Mouse (Mus musculus) intestine, embryonic 14.5 days (tissue): ENCODE results near the gene Spop. TPM values are rescaled to one million over a fixed set of nuclear protein-coding genes. Genes with fewer than 3 reads are reported as not detected.

Experiments
- ATAC-seq: fragments of 200-750 bp; cut with Nextera tagmentation; replicated peaks from 2 replicates; pipeline ENCODE4 v1.8.0; 2017; ENCODE audit warnings: low read depth, moderate number of reproducible peaks, moderate TSS enrichment, moderate library complexity; ENCODE audit not compliant: low FRiP score, low TSS enrichment
- DNase-seq: peaks from one replicate; pipeline ENCODE4 v3.0.0-alpha.2; 2018; ENCODE audit warnings: low spot score
- H3K27ac ChIP-seq: fragments of 300-500 bp; sonication (generic); 2 replicates; pipeline ENCODE4 v1.5.1; 2014; ENCODE audit warnings: low read depth, mild to moderate bottlenecking, control low read depth
- H3K27me3 ChIP-seq: fragments of 300-500 bp; sonication (generic); replicated peaks from 2 replicates; pipeline ENCODE4 v1.6.1; 2014; ENCODE audit warnings: low read length, control low read depth; ENCODE audit not compliant: control insufficient read depth, insufficient read depth
- H3K36me3 ChIP-seq: fragments of 300-500 bp; sonication (generic); 2 replicates; pipeline ENCODE4 v1.6.1; 2014; ENCODE audit warnings: low read length, control low read depth; ENCODE audit not compliant: control insufficient read depth, insufficient read depth
- H3K4me1 ChIP-seq: fragments of 300-500 bp; sonication (generic); replicated peaks from 2 replicates; pipeline ENCODE4 v1.6.1; 2014; ENCODE audit warnings: low read length, control low read depth, mixed read lengths; ENCODE audit not compliant: control insufficient read depth, insufficient read depth
- H3K4me2 ChIP-seq: fragments of 300-500 bp; sonication (generic); 2 replicates; pipeline ENCODE4 v1.6.1; 2014; ENCODE audit warnings: low read length
- H3K4me3 ChIP-seq: fragments of 300-500 bp; sonication (generic); 2 replicates; pipeline ENCODE4 v1.5.1; 2014; ENCODE audit warnings: low read depth, low read length, control low read depth, mixed read lengths
- H3K9ac ChIP-seq: fragments of 300-500 bp; sonication (generic); 2 replicates; pipeline ENCODE4 v1.6.1; 2014; ENCODE audit warnings: mild to moderate bottlenecking, low read length
- H3K9me3 ChIP-seq: fragments of 300-500 bp; sonication (generic); 2 replicates; pipeline ENCODE4 v1.6.1; 2016; ENCODE audit warnings: low read length, control low read depth; ENCODE audit not compliant: control insufficient read depth
- WGBS: fragments of 180-500 bp; shearing (Covaris S2); extraction: QIAGEN DNeasy Blood & Tissue Kit; methylation state at CpG from one replicate; pipeline ENCODE4 v1.1.7; 2014; 5-methylcytosine and 5-hydroxymethylcytosine counted together
- polyA plus RNA-seq: library from polyadenylated mRNA; unstranded; fragments of >200 nt; fragmentation: Nextera tagmentation; extraction: Ambion mirVana; gene quantifications from 2 replicates; pipeline ENCODE4 v1.2.1, GENCODE M21; 2014

Gene Spop
- polyA plus RNA-seq, 1 experiment from 2014 or later, result 95.5 TPM

GRCm38 (mm10) chr11:95533484-95534160 lies 119.7 kb downstream of the Spop start:
- Histone ChIP-seq H3K4me1 (no peaks in the 10 kb centered on the region), H3K27me3 (0 out of 2 replicates have a peak, but pooled peaks cover 4% of the 10 kb centered on the region), H3K4me3 (no peak overlapping the region), H3K36me3 (no peaks in the 10 kb centered on the region), H3K9ac (no peak overlapping the region), H3K4me2 (no peak overlapping the region; the same call in 1 of the 2 replicates), H3K27ac (no peak overlapping the region), H3K9me3 (no peaks in the 10 kb centered on the region)
- WGBS, result 22% methylated on average over 24 of the region's 24 CpGs
- ATAC-seq (peak; percentile 87), DNase-seq (peak; percentile 97)

DNA sequence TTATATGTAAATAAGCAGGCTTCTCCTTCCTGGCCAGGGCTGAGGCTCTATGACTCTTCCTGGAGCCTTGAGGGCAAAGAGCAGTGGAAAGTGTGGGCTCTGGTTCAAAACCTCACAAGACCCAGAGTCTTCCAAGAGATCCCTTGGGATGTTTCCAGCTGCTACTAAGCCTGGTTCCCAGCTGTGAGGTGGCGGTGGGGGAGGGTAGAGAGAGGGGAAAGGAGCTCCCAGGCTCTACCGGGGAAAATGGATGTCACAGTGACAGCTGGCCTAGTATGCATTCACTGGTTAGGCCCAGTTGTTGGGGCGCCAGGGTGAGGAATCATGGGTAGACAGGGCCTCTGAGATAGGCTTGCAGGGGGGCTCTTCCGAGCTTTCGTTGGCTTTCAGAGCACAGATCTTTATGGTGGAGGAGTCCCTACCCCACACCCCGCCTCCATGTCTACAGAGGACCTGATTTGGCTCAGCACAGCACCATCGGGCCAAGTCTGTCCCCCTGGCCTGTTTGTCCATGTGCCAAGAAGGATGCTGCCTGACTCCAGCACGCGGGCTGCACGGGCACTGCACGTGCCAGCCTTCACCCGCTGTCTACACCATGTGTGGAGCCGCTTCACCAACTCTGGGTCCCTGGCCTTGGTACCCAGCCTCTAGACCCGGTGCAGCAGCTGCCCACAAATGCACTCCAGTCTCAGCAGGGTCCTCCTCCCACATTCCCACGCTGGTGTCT lies 124.7 kb downstream of the Spop start:
- H3K9me3 ChIP-seq, result no peaks in the 10 kb centered on the region

GRCm38 (mm10) chr11:95540637-95541385 lies 126.9 kb downstream of the Spop start:
- Histone ChIP-seq H3K4me1 (peaks cover 13% of the 10 kb centered on the region), H3K9me3 (no peaks in the 10 kb centered on the region), H3K4me2 (peak overlapping the region; percentile 37), H3K36me3 (no peaks in the 10 kb centered on the region), H3K4me3 (peak overlapping the region; percentile 2; the same call in 1 of the 2 replicates), H3K27me3 (no peaks in the 10 kb centered on the region), H3K27ac (no peak overlapping the region), H3K9ac (0 out of 2 replicates have a peak overlapping the region, but pooled peaks have one; percentile 3)
- WGBS, result 19% methylated on average over 18 of the region's 18 CpGs
- ATAC-seq, result no peak; the same call in 1 of the 2 replicates
- no peak for DNase-seq

More for the DNA sequence above, 124.7 kb downstream of the Spop start:
- WGBS, result 80% methylated on average over 15 of the region's 15 CpGs
- H3K27ac ChIP-seq, result no peak overlapping the region
- H3K4me1 ChIP-seq, result peaks cover 13% of the 10 kb centered on the region
- no peak for ATAC-seq
- no peak for DNase-seq
- H3K27me3 ChIP-seq, result 0 out of 2 replicates have a peak, but pooled peaks cover under 1% of the 10 kb centered on the region
- no peaks in the 10 kb centered on the region for H3K36me3 ChIP-seq
- no peak overlapping the region for H3K9ac ChIP-seq
- H3K4me3 ChIP-seq, result no peak overlapping the region
- H3K4me2 ChIP-seq, result no peak overlapping the region

Other genes starting within 250 kb of the Spop start
- 0.14 TPM in 1 of 2 replicates, not detected in the other for gene Tac4, start 152.6 kb upstream of the Spop start, polyA plus RNA-seq
- gene Kat7, start 103.8 kb upstream of the Spop start, polyA plus RNA-seq, result 68.7 and 76.8 TPM in 2 replicates
- 10.3 and 10.9 TPM in 2 replicates for gene Fam117a, start 77.1 kb upstream of the Spop start, polyA plus RNA-seq
- gene Slc35b1, start 29.4 kb upstream of the Spop start, polyA plus RNA-seq, result 85.2 and 90.5 TPM in 2 replicates
- 0.68 and 0.74 TPM in 2 replicates for gene Nxph3, start 100.5 kb downstream of the Spop start, polyA plus RNA-seq
- 15.3 and 17.6 TPM in 2 replicates for gene Ngfr, start 173.7 kb downstream of the Spop start, polyA plus RNA-seq